Mouse (Mus musculus): ENCODE results near the gene Fam107b. TPM values are rescaled to one million over a fixed set of nuclear protein-coding genes. Genes with fewer than 3 reads are reported as not detected.

The Fam107b gene
- polyA plus RNA-seq, 2 experiments: 9.8 to 20.8 TPM

- no peak overlapping the region for H3K4me3 ChIP-seq (ENCODE audit: insufficient read depth in 1 of 2, low read depth in 2 of 2, low read length in 2 of 2)
- H3K27ac ChIP-seq: no peak overlapping the region
- H3K9me3 ChIP-seq (ENCODE audit: control insufficient read depth, low read length): no peaks in the 10 kb centered on the region
- WGBS (ENCODE audit: insufficient replicate concordance): 26% methylated on average over 2 of the region's 2 CpGs
- no peak overlapping the region for H3K4me2 ChIP-seq (ENCODE audit: low read depth)
- ATAC-seq (ENCODE audit: insufficient read depth) (no peak), DNase-seq (ENCODE audit: low read depth in 3 of 3, low spot score in 3 of 3) (no peak)
- no peaks in the 10 kb centered on the region for H3K27me3 ChIP-seq (ENCODE audit: control insufficient read depth, insufficient read depth, low read length)
- H3K9ac ChIP-seq (replicated peaks): no peak overlapping the region
- H3K36me3 ChIP-seq (replicated peaks; ENCODE audit: control insufficient read depth, insufficient read depth, low read depth): no peaks in the 10 kb centered on the region
- H3K4me1 ChIP-seq (replicated peaks; ENCODE audit: control insufficient read depth in 2 of 2, insufficient read depth in 2 of 2, low read length in 1 of 2): 0 out of 4 replicates have a peak, but pooled peaks cover 0 to 2% of the 10 kb centered on the region in 2 experiments
- TF ChIP-seq CTCF (IDR thresholded peaks at IDR 0.05; ENCODE audit: low read depth) (no peak), EP300 (IDR thresholded peaks at IDR 0.05; ENCODE audit: low read depth) (no peak)
Measured at GRCm38 (mm10) chr2:3669646-3670045, 99.4 kb downstream of the Fam107b start.

- no peaks in the 10 kb centered on the region for H3K27me3 ChIP-seq (ENCODE audit: control insufficient read depth, insufficient read depth, low read length)
- no peak for DNase-seq (ENCODE audit: low read depth in 3 of 3, low spot score in 3 of 3)
- no peaks in the 10 kb centered on the region for H3K36me3 ChIP-seq (replicated peaks; ENCODE audit: control insufficient read depth, insufficient read depth, low read depth)
- H3K4me3 ChIP-seq (ENCODE audit: insufficient read depth in 1 of 2, low read depth in 2 of 2, low read length in 2 of 2): no peak overlapping the region
- no peak overlapping the region for H3K27ac ChIP-seq
- 60% methylated on average over 5 of the region's 5 CpGs for WGBS (ENCODE audit: insufficient replicate concordance)
- H3K9me3 ChIP-seq (ENCODE audit: control insufficient read depth, low read length): no peaks in the 10 kb centered on the region
- no peak for ATAC-seq (ENCODE audit: insufficient read depth)
- no peak for TF ChIP-seq EP300 (IDR thresholded peaks at IDR 0.05; ENCODE audit: low read depth)
- TF ChIP-seq CTCF (IDR thresholded peaks at IDR 0.05; ENCODE audit: low read depth): no peak
- H3K4me1 ChIP-seq (replicated peaks; ENCODE audit: control insufficient read depth in 2 of 2, insufficient read depth in 2 of 2, low read length in 1 of 2): 0 out of 4 replicates have a peak, but pooled peaks cover 0 to 2% of the 10 kb centered on the region in 2 experiments
- no peak overlapping the region for H3K9ac ChIP-seq (replicated peaks)
- H3K4me2 ChIP-seq (ENCODE audit: low read depth): no peak overlapping the region
Measured at GRCm38 (mm10) chr2:3672654-3673367, 102.5 kb downstream of the Fam107b start.

GRCm38 (mm10) chr2:3675481-3675880 is 105.2 kb downstream of the Fam107b start:
- Histone ChIP-seq H3K4me2 (ENCODE audit: low read depth) (no peak overlapping the region), H3K36me3 (replicated peaks; ENCODE audit: control insufficient read depth, insufficient read depth, low read depth) (no peaks in the 10 kb centered on the region), H3K4me3 (ENCODE audit: insufficient read depth in 1 of 2, low read depth in 2 of 2, low read length in 2 of 2) (no peak overlapping the region), H3K4me1 (replicated peaks; ENCODE audit: control insufficient read depth in 2 of 2, insufficient read depth in 2 of 2, low read length in 1 of 2) (no peaks in the 10 kb centered on the region), H3K27me3 (ENCODE audit: control insufficient read depth, insufficient read depth, low read length) (no peaks in the 10 kb centered on the region), H3K9me3 (ENCODE audit: control insufficient read depth, low read length) (no peaks in the 10 kb centered on the region), H3K9ac (replicated peaks) (no peak overlapping the region), H3K27ac (no peak overlapping the region)
- WGBS (ENCODE audit: insufficient replicate concordance): 59% methylated on average over 1 of the region's 1 CpGs
- DNase-seq (ENCODE audit: low read depth in 3 of 3, low spot score in 3 of 3): no peak
- TF ChIP-seq EP300 (IDR thresholded peaks at IDR 0.05; ENCODE audit: low read depth) (no peak), CTCF (IDR thresholded peaks at IDR 0.05; ENCODE audit: low read depth) (no peak)
- ATAC-seq (ENCODE audit: insufficient read depth): no peak

- no peaks in the 10 kb centered on the region for H3K27me3 ChIP-seq (ENCODE audit: control insufficient read depth, insufficient read depth, low read length)
- DNase-seq (ENCODE audit: low read depth in 3 of 3, low spot score in 3 of 3) (no peak), ATAC-seq (ENCODE audit: insufficient read depth) (no peak)
- no peaks in the 10 kb centered on the region for H3K36me3 ChIP-seq (replicated peaks; ENCODE audit: control insufficient read depth, insufficient read depth, low read depth)
- no peak overlapping the region for H3K4me2 ChIP-seq (ENCODE audit: low read depth)
- no peak overlapping the region for H3K4me3 ChIP-seq (ENCODE audit: insufficient read depth in 1 of 2, low read depth in 2 of 2, low read length in 2 of 2)
- TF ChIP-seq EP300 (IDR thresholded peaks at IDR 0.05; ENCODE audit: low read depth) (no peak), CTCF (IDR thresholded peaks at IDR 0.05; ENCODE audit: low read depth) (no peak)
- H3K9me3 ChIP-seq (ENCODE audit: control insufficient read depth, low read length): no peaks in the 10 kb centered on the region
- no peak overlapping the region for H3K9ac ChIP-seq (replicated peaks)
- H3K27ac ChIP-seq: no peak overlapping the region
- H3K4me1 ChIP-seq (replicated peaks; ENCODE audit: control insufficient read depth in 2 of 2, insufficient read depth in 2 of 2, low read length in 1 of 2): no peaks in the 10 kb centered on the region
- 55% methylated on average over 4 of the region's 4 CpGs for WGBS (ENCODE audit: insufficient replicate concordance)
Measured at GRCm38 (mm10) chr2:3682699-3683098, 112.4 kb downstream of the Fam107b start.

GRCm38 (mm10) chr2:3683343-3683742 is 113.1 kb downstream of the Fam107b start:
- Histone ChIP-seq H3K27ac (no peak overlapping the region), H3K9me3 (ENCODE audit: control insufficient read depth, low read length) (no peaks in the 10 kb centered on the region), H3K4me1 (replicated peaks; ENCODE audit: control insufficient read depth in 2 of 2, insufficient read depth in 2 of 2, low read length in 1 of 2) (no peaks in the 10 kb centered on the region), H3K4me3 (ENCODE audit: insufficient read depth in 1 of 2, low read depth in 2 of 2, low read length in 2 of 2) (no peak overlapping the region), H3K9ac (replicated peaks) (no peak overlapping the region), H3K36me3 (replicated peaks; ENCODE audit: control insufficient read depth, insufficient read depth, low read depth) (no peaks in the 10 kb centered on the region), H3K4me2 (ENCODE audit: low read depth) (no peak overlapping the region), H3K27me3 (ENCODE audit: control insufficient read depth, insufficient read depth, low read length) (no peaks in the 10 kb centered on the region)
- DNase-seq (ENCODE audit: low read depth in 3 of 3, low spot score in 3 of 3): no peak
- WGBS (ENCODE audit: insufficient replicate concordance): 61% methylated on average over 5 of the region's 5 CpGs
- TF ChIP-seq EP300 (IDR thresholded peaks at IDR 0.05; ENCODE audit: low read depth) (no peak), CTCF (IDR thresholded peaks at IDR 0.05; ENCODE audit: low read depth) (no peak)
- ATAC-seq (ENCODE audit: insufficient read depth): no peak

All from liver, embryonic 14.5 days (tissue).